Mouse (Mus musculus): ENCODE results near the gene Cbx2.

DNA sequence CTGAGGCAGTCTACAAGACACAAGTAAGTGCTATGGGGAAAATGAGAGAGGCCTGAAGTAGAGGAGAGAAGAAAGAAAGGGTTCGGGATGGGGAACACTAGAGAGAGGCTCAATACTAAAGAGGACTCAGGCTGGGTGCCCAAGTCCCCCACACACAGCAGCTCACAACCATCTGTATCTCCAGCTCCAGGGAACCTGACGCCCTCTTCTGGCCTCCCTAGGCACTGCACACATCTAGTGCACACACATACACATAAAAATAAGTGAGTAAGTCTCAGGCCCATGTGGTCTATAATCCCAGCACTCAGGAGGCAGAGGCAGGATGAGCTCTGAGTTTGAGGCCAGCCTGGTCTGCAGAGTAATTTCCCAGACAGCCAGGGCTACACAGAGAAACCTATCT lies 21.9 kb upstream of the Cbx2 start:
- no peak for TF ChIP-seq EP300 (IDR thresholded peaks at IDR 0.05; ENCODE audit: low read depth)
- no peak for TF ChIP-seq CTCF (IDR thresholded peaks at IDR 0.05; ENCODE audit: low read depth)
